Mouse (Mus musculus) mesoderm, embryonic 11.5 days (tissue): Measurements from ENCODE around the gene Eif5a.
"Not testable (repeated sequence)": the region's sequence is repeated elsewhere in the genome, so short reads cannot be mapped to it uniquely, and the experiment has no call there.

Source experiments
- DNase-seq: peaks from one replicate; pipeline ENCODE4 v3.0.0-alpha.2; 2012; ENCODE audit warnings: low read depth, low spot score

Gene Eif5a

GRCm38 (mm10) chr11:69945997-69946891 lies 24.5 kb upstream of the Eif5a start:
- no peak for DNase-seq

DNA sequence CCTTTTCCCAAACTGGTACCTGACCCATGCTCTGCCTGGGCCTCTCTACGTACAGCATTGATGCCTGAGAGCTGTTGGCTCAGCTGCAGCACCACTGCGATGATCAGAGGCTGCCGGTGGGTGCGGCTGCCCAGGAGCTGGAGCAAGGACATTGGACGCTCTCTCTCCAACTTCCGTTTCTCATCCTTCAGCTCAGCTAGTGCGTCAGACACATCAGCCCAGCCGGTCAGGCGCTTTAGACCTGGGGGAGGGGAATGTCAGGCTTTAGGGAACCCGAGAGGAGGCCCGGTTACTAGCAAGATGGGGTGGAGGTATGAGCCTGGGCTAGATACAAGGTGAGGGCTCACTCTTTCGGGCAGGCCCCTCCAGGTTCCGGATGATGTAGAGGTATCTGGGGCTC lies 23.5 kb upstream of the Eif5a start:
- DNase-seq: no peak

DNA sequence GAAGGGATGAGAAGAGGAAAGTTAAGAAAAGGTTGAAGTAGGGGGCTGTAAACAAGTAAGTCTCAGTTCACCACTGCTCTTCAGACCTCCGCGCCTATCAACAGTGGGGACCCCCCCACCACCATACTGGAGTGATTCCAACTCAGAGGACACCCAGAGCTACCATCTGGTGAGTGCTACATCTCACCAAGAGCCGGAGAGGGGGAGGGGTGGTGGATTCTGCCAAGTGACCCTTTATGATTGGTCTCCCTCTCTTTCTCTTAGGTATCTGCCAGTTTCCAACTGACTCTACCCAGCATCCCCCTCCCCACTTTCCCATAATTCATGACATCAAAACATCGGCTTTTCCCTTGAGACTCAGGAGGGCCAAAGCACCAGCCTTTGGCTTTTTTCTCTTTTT lies 19.2 kb upstream of the Eif5a start:
- DNase-seq: no peak

DNA sequence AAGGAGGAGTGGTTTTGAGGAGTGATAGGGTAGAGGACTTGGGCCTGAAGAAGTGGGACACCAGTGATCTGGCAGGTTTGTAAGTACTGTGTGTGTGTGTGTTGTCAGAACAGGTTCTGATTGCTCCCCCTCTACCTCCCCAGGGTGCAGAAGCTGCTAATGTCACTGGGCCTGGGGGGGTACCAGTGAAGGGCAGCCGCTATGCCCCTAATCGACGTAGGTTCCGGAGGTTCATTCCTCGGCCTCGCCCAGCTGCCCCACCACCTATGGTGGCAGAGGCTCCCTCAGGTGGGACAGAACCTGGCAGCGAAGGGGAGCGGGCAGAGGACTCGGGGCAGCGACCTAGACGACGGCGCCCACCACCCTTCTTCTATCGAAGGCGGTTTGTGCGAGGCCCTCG lies 18.0 kb upstream of the Eif5a start:
- no peak for DNase-seq

GRCm38 (mm10) chr11:69939181-69939580 lies 17.4 kb upstream of the Eif5a start:
- no peak for DNase-seq

DNA sequence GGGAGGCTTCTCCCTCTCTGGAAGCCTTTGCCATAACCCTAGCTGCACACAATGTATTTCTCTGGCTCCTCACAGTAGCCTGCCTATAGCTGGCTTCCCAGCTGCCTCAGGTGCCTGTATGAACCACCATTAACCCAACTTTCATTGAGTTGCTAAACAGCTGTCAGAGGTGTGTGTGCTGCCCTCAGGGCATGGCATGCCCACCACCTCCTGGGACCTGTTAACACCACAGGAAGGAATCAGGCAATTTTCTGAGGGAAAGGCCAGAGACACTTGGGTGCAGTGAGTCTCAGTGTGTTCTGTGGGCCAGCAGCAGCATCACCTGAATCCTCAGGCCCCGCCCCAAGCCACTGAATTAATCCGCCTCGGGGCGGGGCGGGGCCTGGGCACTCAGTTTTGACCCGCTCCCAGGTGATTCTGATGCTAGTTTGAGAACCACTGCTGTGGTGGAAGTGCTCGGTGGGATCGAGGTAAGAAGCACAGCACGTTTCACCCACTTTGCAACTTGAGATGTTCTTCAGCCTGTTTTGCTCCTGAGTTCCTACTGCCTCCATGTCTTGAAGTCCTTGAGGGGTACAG lies 16.7 kb upstream of the Eif5a start:
- no peak for DNase-seq

DNA sequence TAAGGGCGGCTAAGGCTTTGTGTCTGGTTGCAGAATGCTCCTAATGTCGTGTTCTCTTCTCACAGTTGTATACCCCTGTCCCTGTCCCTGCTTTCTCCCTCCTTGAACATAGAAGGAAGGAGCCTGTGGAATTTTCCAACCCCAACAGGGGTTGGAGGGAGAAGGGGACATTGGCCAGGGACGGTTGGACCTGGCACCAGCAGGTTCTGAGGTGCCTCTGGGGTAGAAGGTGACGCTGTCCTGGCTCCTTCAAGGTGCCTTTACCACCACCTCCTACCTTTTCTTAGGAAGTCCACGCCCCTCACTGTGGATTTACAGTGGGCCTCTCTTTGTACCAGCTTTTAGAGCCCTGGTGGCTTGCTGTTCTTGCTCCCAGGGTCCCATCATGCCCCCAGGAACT lies 16.1 kb upstream of the Eif5a start:
- no peak for DNase-seq

- DNase-seq: no peak
Observed at GRCm38 (mm10) chr11:69937385-69937784, 15.6 kb upstream of the Eif5a start.

DNA sequence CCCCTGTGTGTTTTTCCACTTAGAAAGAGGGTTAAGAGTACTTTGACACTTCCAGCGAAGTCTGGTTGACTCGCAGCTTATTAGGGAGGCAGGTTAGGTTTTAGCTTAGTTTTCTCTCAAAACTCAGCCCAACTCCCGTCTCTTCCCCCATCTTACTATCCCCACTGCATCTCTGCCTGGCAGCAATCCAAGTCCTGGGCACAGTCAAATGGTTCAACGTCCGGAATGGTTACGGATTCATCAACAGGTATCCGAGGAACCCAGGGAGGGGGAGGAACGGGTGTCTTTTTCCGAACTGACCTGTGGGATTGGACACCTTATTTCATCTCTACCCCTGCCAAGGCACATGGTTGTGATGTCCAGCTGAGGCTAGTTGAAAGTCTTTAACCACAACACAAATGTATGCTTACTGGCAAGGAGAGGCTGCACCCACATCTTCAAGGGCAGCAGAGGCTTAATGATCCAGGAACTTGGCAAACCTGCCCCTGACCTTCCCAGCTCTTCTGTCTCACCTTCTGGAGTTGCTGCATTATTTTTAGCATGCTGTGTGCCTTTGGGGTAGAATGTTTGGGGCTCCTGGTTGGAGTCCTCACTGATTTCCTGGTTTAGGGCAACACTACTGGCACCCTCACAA lies 15.1 kb upstream of the Eif5a start:
- DNase-seq: no peak

- DNase-seq: no peak
Observed at GRCm38 (mm10) chr11:69936156-69936555, 14.4 kb upstream of the Eif5a start.

GRCm38 (mm10) chr11:69935137-69935879 lies 13.6 kb upstream of the Eif5a start, which contains the start of gene Ybx2:
Ybx2 (plus strand) TSS chr11:69935796.
- DNase-seq: peak; percentile 91

- DNase-seq: no peak
Observed at GRCm38 (mm10) chr11:69934681-69935080, 12.9 kb upstream of the Eif5a start.

DNA sequence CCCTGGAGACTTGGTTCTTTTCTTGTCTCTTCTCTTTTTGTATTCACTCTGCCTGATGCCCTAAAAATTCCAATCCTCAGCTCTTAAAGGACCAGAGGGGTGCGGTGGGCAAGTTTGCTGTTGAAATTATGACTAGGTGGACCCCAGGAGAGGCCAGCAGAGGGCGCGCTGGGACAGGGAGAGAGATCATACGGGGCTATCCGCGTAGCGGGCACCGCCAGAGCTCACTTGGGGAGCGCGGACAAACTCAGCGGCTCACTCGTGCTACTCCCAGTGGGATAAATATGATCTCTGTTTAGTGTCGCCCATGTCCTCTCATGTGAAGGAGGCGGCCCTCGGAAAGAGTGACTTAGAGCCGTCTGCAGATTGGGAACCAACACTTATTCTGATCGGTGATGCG lies 12.4 kb upstream of the Eif5a start:
- peak; percentile 93 for DNase-seq

- DNase-seq: no peak
Observed at GRCm38 (mm10) chr11:69933066-69933465, 11.3 kb upstream of the Eif5a start.

- no peak for DNase-seq
Observed at GRCm38 (mm10) chr11:69932254-69932653, 10.5 kb upstream of the Eif5a start.

- DNase-seq: no peak
Observed at GRCm38 (mm10) chr11:69931769-69932168, 10.0 kb upstream of the Eif5a start.

- no peak for DNase-seq
Observed at GRCm38 (mm10) chr11:69930967-69931537, 9.3 kb upstream of the Eif5a start.

DNA sequence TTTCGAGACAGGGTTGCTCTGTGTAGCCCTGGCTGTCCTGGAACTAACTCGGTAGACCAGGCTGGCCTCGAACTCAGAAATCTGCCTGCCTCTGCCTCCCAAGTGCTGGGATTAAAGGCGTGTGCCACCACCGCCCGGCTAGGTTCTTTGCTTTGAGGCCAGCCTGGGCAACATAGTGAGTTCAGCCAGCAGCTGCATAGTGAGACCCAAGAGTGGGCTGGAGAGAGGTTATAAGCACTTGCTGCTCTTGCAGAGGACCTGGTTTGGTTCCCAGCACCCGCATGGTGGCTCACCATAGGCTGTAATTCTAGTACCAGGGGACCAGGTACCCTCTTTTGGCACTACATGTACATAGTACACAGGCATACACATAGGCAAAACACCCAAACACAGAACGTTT lies 8.4 kb upstream of the Eif5a start:
- DNase-seq: not testable (repeated sequence)

GRCm38 (mm10) chr11:69929712-69930111 lies 8.0 kb upstream of the Eif5a start:
- DNase-seq: no peak

DNA sequence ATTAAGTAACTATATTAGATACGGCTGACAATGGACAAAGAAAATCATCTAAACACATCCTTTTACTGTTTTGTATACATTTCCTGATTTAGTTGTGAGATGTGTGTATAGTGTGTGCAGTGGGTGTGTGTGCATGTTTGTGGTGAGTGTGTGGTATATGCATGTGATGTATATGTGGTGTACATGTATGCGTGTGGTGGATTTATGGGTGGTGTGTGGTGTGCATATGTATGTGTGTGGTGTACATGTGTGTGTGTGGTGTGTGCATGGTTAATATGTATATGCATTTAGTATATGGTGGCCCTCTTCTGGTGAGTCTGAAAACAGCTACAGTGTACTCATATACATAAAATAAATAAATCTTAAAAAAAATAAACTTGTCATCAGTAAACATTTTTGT lies 5.7 kb upstream of the Eif5a start:
- DNase-seq: no peak

DNA sequence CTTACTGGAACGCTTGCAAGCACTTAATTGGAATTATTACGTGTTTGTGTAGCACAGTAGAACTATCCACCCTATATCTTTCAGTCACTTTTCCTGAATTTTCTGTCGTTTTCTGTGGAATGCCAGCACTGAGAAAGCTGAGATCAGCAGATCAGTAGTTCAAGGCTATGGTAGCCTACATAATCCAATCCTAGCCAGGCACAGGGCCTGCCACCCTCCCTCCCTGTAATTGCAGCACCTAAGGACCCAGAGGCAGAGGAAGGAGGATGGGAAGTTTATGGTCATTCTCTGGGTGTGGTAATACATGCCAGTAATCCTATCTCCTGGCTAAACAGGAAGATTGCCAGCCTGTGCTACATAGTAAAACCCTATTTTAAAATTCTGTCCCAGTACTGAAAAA lies 1.0 kb upstream of the Eif5a start:
- no peak for DNase-seq
